10 mouse cellular contexts compared by ENCODE assay signal in genomic region chr12:98106151-98106788, GRCm38 (mm10).
DNase-seq lines count a peak whose midpoint lies in the region; ATAC-seq lines count a peak whose summit lies in the region.
"Had no signal": no experiment of that assay in that cellular context is flagged by ENCODE, and none has a peak within 500 bp of the region (broad histone marks: within the 10 kb centered on the region; RNA-seq: fewer than 3 reads in every experiment).

No protein-coding gene starts in this region.

- H3K36me3 ChIP-seq in forebrain, embryonic 14.5 days (ENCODE audit: control insufficient read depth, insufficient read depth, low read length): no peaks in the 10 kb centered on the region
- H3K36me3 ChIP-seq in forebrain, embryonic 10.5 days (replicated peaks): no peaks in the 10 kb centered on the region
- H3K36me3 ChIP-seq: liver, embryonic 13.5 days had no signal

- no peak overlapping the region for H3K27ac ChIP-seq in forebrain, embryonic 14.5 days (ENCODE audit: low read depth, low read length)
- no peak overlapping the region for H3K27ac ChIP-seq in forebrain, embryonic 10.5 days
- H3K27ac ChIP-seq: liver, embryonic 13.5 days had no signal

- peaks cover 8% of the 10 kb centered on the region for H3K4me1 ChIP-seq in forebrain, embryonic 14.5 days (ENCODE audit: control insufficient read depth, insufficient read depth, low read length)
- H3K4me1 ChIP-seq in forebrain, embryonic 10.5 days: peaks cover 21% of the 10 kb centered on the region
- H3K4me1 ChIP-seq: liver, embryonic 13.5 days had no signal

- ATAC-seq in forebrain, embryonic 14.5 days: peak; percentile 60; the same call in 1 of the 2 replicates

- 18% methylated on average over 3 of the region's 3 CpGs for WGBS in forebrain, embryonic 14.5 days
- WGBS in forebrain, embryonic 10.5 days: 59% methylated on average over 3 of the region's 3 CpGs

- H3K27me3 ChIP-seq in forebrain, embryonic 14.5 days (replicated peaks; ENCODE audit: control insufficient read depth, insufficient read depth, low read length): no peaks in the 10 kb centered on the region
- H3K27me3 ChIP-seq in forebrain, embryonic 10.5 days (ENCODE audit: poor library complexity, severe bottlenecking): no peaks in the 10 kb centered on the region
- H3K27me3 ChIP-seq: liver, embryonic 13.5 days had no signal

- DNase-seq in forebrain, embryonic 14.5 days (ENCODE audit: low spot score): peak; percentile 69
- DNase-seq in forebrain, embryonic 10.5 days (ENCODE audit: extremely low spot score, low spot score): no peak
- peak; percentile 2 for DNase-seq in ovary, adult 18-20 months (ENCODE audit: low spot score)
- DNase-seq in ovary, postnatal 10 days (ENCODE audit: low spot score): no peak
- peak; percentile 38 to 90 for DNase-seq in left cerebral cortex, adult 8-10 months (ENCODE audit: low spot score in 2 of 2)
- DNase-seq in testis, postnatal 10 days (ENCODE audit: low spot score): peak; percentile 40
- no peak for DNase-seq in heart, adult 11 months
- no peak for DNase-seq in ovary, postnatal 14 days (ENCODE audit: low spot score)
- DNase-seq: heart, postnatal 36 days; liver, embryonic 13.5 days had no signal

- no peak overlapping the region for H3K4me2 ChIP-seq in forebrain, embryonic 14.5 days (ENCODE audit: low read length)
- H3K4me2 ChIP-seq: liver, embryonic 13.5 days had no signal

- H3K9me3 ChIP-seq in forebrain, embryonic 14.5 days (replicated peaks; ENCODE audit: control insufficient read depth, low read length): no peaks in the 10 kb centered on the region
- no peaks in the 10 kb centered on the region for H3K9me3 ChIP-seq in forebrain, embryonic 10.5 days
- H3K9me3 ChIP-seq: liver, embryonic 13.5 days had no signal

- H3K9ac ChIP-seq in forebrain, embryonic 14.5 days (ENCODE audit: low read length): no peak overlapping the region
- H3K9ac ChIP-seq: liver, embryonic 13.5 days had no signal

- H3K4me3 ChIP-seq in forebrain, embryonic 14.5 days (ENCODE audit: low read depth, low read length): no peak overlapping the region
- no peak overlapping the region for H3K4me3 ChIP-seq in forebrain, embryonic 10.5 days
- H3K4me3 ChIP-seq: liver, embryonic 13.5 days had no signal

Comparison
In these comparisons a context has a peak if more than half of its experiments do, and no peak if none do; other contexts are left out.
1. DNase-seq: peak in forebrain, embryonic 14.5 days (single experiment), ovary, adult 18-20 months (single experiment), left cerebral cortex, adult 8-10 months (2 of 2) and testis, postnatal 10 days (single experiment); none in forebrain, embryonic 10.5 days (single experiment), ovary, postnatal 10 days (single experiment), heart, adult 11 months (single experiment) and ovary, postnatal 14 days (single experiment).